In the genomic region with DNA sequence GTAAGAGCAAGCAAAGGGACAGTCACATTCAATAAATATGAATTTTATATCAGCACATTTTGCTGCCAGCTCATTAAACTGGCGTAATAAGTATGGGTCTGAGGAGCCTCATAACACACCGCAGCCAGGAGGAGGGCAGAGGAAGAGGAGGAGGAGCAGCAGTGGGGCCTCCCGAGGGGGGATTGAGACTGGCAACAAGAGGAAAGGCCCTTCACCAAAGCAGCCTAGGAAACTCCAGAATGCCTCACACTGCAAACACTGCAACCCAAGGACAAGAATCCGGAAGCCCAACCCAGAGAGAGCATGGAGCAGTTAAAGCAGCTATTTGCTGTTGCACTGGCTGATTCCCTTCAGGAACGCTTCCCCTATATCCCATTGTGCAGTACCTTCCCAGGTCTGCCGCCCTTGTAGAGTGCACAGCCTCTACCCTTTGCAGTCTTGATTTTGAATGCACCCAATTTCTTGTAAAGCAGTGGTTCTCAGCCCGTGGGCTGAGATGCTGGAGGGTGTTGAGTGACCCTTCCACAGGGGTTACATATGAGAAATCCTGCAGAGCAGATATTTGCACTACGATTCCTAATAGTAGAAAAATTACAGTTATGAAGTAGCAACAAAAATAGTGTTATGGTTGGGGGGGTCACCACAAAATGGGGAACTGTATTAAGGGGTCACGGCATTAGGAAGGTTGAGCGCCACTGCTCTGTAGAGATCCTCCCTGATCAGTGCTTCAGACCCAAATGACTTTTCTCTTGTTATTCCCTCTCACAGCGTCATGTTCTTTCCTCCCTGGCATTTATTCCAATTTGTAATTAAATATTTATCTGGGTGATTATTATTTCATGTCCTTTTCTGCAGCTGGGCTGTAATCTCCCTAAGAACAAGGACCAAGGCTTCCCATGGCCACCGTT, we compare ENCODE assay signal across 8 mouse cellular contexts.
DNase-seq lines count a peak whose midpoint lies in the region; ATAC-seq lines count a peak whose summit lies in the region.

No protein-coding gene starts in this region.

- no peak overlapping the region for H3K9ac ChIP-seq in heart, embryonic 11.5 days (ENCODE audit: low read depth, low read length)

- no peak overlapping the region for H3K4me2 ChIP-seq in heart, embryonic 11.5 days

- 63% methylated on average over 12 of the region's 12 CpGs for WGBS in midbrain, embryonic 10.5 days
- WGBS in heart, embryonic 11.5 days (ENCODE audit: insufficient replicate concordance), result 57% methylated on average over 12 of the region's 12 CpGs

- H3K9me3 ChIP-seq in midbrain, embryonic 10.5 days (replicated peaks), result no peaks in the 10 kb centered on the region
- no peaks in the 10 kb centered on the region for H3K9me3 ChIP-seq in heart, embryonic 11.5 days (replicated peaks; ENCODE audit: control insufficient read depth, low read length)

- H3K27me3 ChIP-seq in midbrain, embryonic 10.5 days (ENCODE audit: low read depth, poor library complexity, severe bottlenecking), result no peaks in the 10 kb centered on the region
- H3K27me3 ChIP-seq in heart, embryonic 11.5 days (ENCODE audit: control insufficient read depth, insufficient read depth, low read length), result no peaks in the 10 kb centered on the region

- peak; percentile 7 to 12 for DNase-seq in heart, postnatal 14 days
- DNase-seq in heart, postnatal 25 days (ENCODE audit: low spot score), result no peak
- peak; percentile 37 for DNase-seq in embryo, embryonic 10 days (ENCODE audit: low spot score)
- DNase-seq in kidney, adult 18-20 months, result peak; percentile 3
- DNase-seq in midbrain, embryonic 10.5 days (ENCODE audit: low spot score), result peak; percentile 30
- DNase-seq in urinary bladder, postnatal 36 days (ENCODE audit: low spot score in 2 of 2), result no peak
- no peak for DNase-seq in left cerebral cortex, adult 18-20 months (ENCODE audit: low spot score in 2 of 2)

- H3K36me3 ChIP-seq in midbrain, embryonic 10.5 days, result no peaks in the 10 kb centered on the region
- H3K36me3 ChIP-seq in heart, embryonic 11.5 days (ENCODE audit: control insufficient read depth, insufficient read depth, low read length), result no peaks in the 10 kb centered on the region

- no peak overlapping the region; the same call in 1 of the 2 replicates for H3K27ac ChIP-seq in midbrain, embryonic 10.5 days (replicated peaks)
- H3K27ac ChIP-seq in heart, embryonic 11.5 days (ENCODE audit: low read depth, low read length), result no peak overlapping the region

- no peak for ATAC-seq in heart, embryonic 11.5 days (replicated peaks; ENCODE audit: insufficient number of reproducible peaks, low FRiP score, low TSS enrichment)

- H3K4me3 ChIP-seq in midbrain, embryonic 10.5 days, result no peak overlapping the region
- no peak overlapping the region for H3K4me3 ChIP-seq in heart, embryonic 11.5 days (ENCODE audit: low read depth, low read length)

- H3K4me1 ChIP-seq in midbrain, embryonic 10.5 days, result peaks cover 24% of the 10 kb centered on the region
- no peaks in the 10 kb centered on the region for H3K4me1 ChIP-seq in heart, embryonic 11.5 days (ENCODE audit: control insufficient read depth, insufficient read depth, low read length)

- intact Hi-C loops in heart, postnatal 14 days (cut with DNase I), result no loop called here
- intact Hi-C loops in heart, postnatal 25 days (cut with DNase I), result no loop called here

Comparison
In these comparisons a context has a peak if more than half of its experiments do, and no peak if none do; other contexts are left out.
1. DNase-seq: peak in heart, postnatal 14 days (2 of 2), embryo, embryonic 10 days (single experiment), kidney, adult 18-20 months (single experiment) and midbrain, embryonic 10.5 days (single experiment); none in heart, postnatal 25 days (single experiment), urinary bladder, postnatal 36 days (0 of 2) and left cerebral cortex, adult 18-20 months (0 of 2).